Mouse (Mus musculus) ES-E14 (cell line): ENCODE measurements around the gene Ogdhl. TPM values are rescaled to one million over a fixed set of nuclear protein-coding genes. Genes with fewer than 3 reads are reported as not detected.
"Not testable (repeated sequence)": the region's sequence is repeated elsewhere in the genome, so short reads cannot be mapped to it uniquely, and the experiment has no call there.

Experiments used
- DNase-seq: peaks from one replicate; pipeline ENCODE4 v3.0.0-alpha.2; 2013; ENCODE audit warnings: low read depth, low spot score
- H3K27ac ChIP-seq: 2 replicates; pipeline ENCODE4 v1.5.1; 2012; ENCODE audit warnings: low read depth, mild to moderate bottlenecking, low read length, moderate library complexity, mixed read lengths; ENCODE audit not compliant: poor library complexity, insufficient read depth, severe bottlenecking
- H3K36me3 ChIP-seq: 2 replicates; pipeline ENCODE4 v1.6.1; 2012; ENCODE audit warnings: mild to moderate bottlenecking, low read length, moderate library complexity, mixed read lengths; ENCODE audit not compliant: control insufficient read depth, poor library complexity, insufficient read depth, severe bottlenecking
- H3K4me1 ChIP-seq, 2 experiments: fragments of 150-350 bp in 1 of 2; sonication (generic) in 1 of 2; 2 replicates each; pipeline ENCODE4 v1.6.1; 2012; ENCODE audit warnings: low read length in 2 of 2, mild to moderate bottlenecking in 1 of 2, mixed read lengths in 1 of 2; ENCODE audit not compliant: control insufficient read depth in 2 of 2, insufficient read depth in 2 of 2, poor library complexity in 1 of 2
- H3K4me3 ChIP-seq, 2 experiments: fragments of 150-350 bp in 1 of 2; sonication (generic) in 1 of 2; 2 replicates each; pipeline ENCODE4 v1.5.1; 2012; ENCODE audit warnings: low read length in 2 of 2, low read depth in 1 of 2, mild to moderate bottlenecking in 1 of 2, mixed read lengths in 1 of 2; ENCODE audit not compliant: insufficient read depth in 1 of 2, poor library complexity in 1 of 2, severe bottlenecking in 1 of 2
- H3K9ac ChIP-seq: 2 replicates; pipeline ENCODE4 v1.6.1; 2012; ENCODE audit warnings: low read depth, mild to moderate bottlenecking, low read length, mixed read lengths; ENCODE audit not compliant: poor library complexity, insufficient read depth, severe bottlenecking
- H3K9me3 ChIP-seq: fragments of 150-350 bp; sonication (generic); 2 replicates; pipeline ENCODE4 v1.6.1; 2012; ENCODE audit warnings: low read depth, mild to moderate bottlenecking, low read length; ENCODE audit not compliant: control insufficient read depth, insufficient read depth
- CHD2 ChIP-seq: IDR thresholded peaks from 2 replicates; pipeline ENCODE4 v1.6.1; 2014; ENCODE audit warnings: mild to moderate bottlenecking, low read depth, low read length, inconsistent platforms
- HCFC1 ChIP-seq: IDR thresholded peaks from 2 replicates; pipeline ENCODE4 v1.6.1; 2012; ENCODE audit warnings: low read length, inconsistent platforms, borderline replicate concordance; ENCODE audit not compliant: insufficient read depth
- MAFK ChIP-seq: IDR thresholded peaks from 2 replicates; pipeline ENCODE4 v1.6.1; 2014; ENCODE audit warnings: mild to moderate bottlenecking, low read depth, low read length, inconsistent platforms; ENCODE audit not compliant: insufficient read depth
- ZC3H11A ChIP-seq: IDR thresholded peaks from 2 replicates; pipeline ENCODE4 v1.6.1; 2012; ENCODE audit warnings: low read depth, mild to moderate bottlenecking, inconsistent platforms, low read length, borderline replicate concordance
- ZNF384 ChIP-seq: IDR thresholded peaks from 2 replicates; pipeline ENCODE4 v1.6.1; 2012; ENCODE audit warnings: low read depth, low read length, inconsistent platforms
- in situ Hi-C, 2 experiments: fragments of 600-800 bp; cut with MboI; formaldehyde crosslinking; loops; one replicate each; pipeline ENCODE4 v1.15.1; 2025; ENCODE audit warnings: low sequenced_read_pairs in 2 of 2, inconsistent platforms in 1 of 2; ENCODE audit not compliant: unreplicated experiment in 2 of 2
- total RNA-seq: library from RNA; depleted of rRNA; stranded (reverse); fragments of 300-350 nt; gene quantifications from 2 replicates; pipeline ENCODE4 v1.2.3, GENCODE M21; 2012

The Ogdhl gene
- total RNA-seq, 1 experiment: 46.6 TPM

DNA sequence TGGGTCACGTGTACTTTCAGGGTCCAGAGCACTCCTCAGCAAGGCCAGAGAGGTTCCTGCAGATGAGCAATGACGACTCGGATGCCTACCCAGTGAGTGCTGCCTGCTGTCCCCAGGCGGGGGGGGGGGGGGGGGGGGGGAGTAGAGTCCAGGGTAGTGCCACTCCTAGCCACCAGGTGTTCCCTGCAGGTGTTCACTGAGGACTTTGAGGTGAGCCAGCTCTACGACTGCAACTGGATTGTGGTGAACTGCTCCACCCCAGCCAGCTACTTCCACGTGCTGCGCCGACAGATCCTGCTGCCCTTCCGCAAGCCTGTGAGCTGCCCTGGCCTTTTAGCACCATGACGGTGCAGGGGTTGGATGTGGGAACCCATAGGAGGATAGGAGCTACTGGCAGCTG, 22.9 kb downstream of the Ogdhl start:
- Histone ChIP-seq H3K27ac (no peak overlapping the region), H3K4me3 (no peak overlapping the region), H3K9me3 (no peaks in the 10 kb centered on the region), H3K9ac (no peak overlapping the region), H3K36me3 (peaks cover 76% of the 10 kb centered on the region), H3K4me1 (no peaks in the 10 kb centered on the region)
- in situ Hi-C loops: no loop called here
- no peak for DNase-seq
- TF ChIP-seq ZC3H11A (no peak), ZNF384 (no peak), CHD2 (no peak), HCFC1 (no peak), MAFK (no peak)

DNA sequence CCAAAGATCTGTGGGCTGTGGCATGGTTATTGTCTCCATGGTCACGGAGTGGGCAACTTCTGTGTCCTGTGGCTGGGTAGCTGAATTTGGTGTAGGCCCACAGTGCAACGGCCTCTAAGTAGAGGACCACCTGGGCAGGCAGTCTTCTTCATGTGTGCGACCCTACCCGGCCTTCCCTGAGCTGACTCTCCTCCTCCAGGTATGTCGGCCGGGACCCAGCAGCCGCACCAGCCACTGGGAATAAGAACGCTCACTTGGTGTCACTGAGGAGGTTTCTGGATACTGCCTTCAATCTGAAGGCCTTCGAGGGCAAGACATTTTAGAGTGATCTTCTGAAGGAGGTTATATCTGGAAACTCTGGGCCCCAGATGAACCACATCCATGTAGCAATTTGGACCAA, 25.5 kb downstream of the Ogdhl start:
- Histone ChIP-seq H3K9me3 (no peaks in the 10 kb centered on the region), H3K36me3 (peaks cover 53% of the 10 kb centered on the region), H3K9ac (no peak overlapping the region), H3K4me1 (no peaks in the 10 kb centered on the region; a peak in 1 of 4 replicates), H3K4me3 (no peak overlapping the region), H3K27ac (no peak overlapping the region)
- TF ChIP-seq HCFC1 (no peak), ZC3H11A (no peak), MAFK (no peak), CHD2 (no peak), ZNF384 (no peak)
- in situ Hi-C loops: no loop called here
- no peak for DNase-seq

DNA sequence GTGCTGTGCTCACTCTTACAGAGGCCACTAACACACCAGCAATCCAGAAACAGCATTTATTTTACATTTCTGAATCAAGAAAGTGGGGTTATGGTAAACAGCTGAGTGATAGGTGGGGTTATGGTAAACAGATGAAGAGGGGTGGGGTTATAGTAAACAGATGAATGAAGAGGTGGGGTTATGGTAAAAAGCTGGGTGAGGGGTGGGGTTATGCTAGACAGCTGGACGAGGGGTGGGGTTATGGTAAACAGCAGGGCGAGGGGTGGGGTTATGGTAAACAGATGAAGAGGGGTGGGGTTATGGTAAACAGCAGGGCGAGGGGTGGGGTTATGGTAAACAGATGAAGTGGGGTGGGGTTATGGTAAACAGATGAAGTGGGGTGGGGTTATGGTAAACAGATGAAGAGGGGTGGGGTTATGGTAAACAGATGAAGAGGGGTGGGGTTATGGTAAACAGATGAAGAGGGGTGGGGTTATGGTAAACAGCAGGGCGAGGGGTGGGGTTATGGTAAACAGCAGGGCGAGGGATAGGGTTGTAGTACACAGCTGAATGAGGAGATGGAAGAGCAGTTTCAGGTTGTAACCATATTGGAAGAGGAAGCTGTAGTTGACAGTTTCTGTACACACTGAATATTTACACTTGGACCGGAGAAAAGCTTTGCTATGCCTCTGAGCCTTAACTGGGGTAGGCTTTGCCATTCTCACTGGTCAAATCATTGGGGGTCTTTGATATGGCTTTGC, 29.5 kb downstream of the Ogdhl start:
- H3K27ac ChIP-seq, H3K9me3 ChIP-seq, H3K4me1 ChIP-seq, in situ Hi-C loops, H3K9ac ChIP-seq, H3K4me3 ChIP-seq: not testable (repeated sequence)
- H3K36me3 ChIP-seq: peaks cover 16% of the 10 kb centered on the region
- DNase-seq: peak; percentile 72

DNA sequence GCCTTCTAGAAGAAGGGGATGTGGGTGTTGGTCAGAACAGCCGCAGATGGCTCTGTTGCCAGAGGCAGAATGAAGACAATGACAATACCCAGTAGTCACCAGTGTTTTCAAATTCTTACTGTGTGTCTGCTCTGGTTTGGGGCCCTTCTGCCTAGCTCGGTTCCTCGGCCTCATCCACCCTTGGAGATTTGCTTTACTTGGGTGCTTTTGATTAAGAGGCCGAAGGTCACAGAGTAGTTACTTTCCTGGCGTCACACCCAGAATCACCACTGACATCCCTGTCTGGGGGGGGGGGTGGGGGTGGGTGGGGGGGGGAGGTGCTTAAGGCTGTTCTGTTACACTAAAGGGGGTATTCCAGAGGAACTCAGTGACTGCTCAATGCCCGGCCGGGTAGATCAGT, 42.5 kb downstream of the Ogdhl start:
- no peaks in the 10 kb centered on the region for H3K36me3 ChIP-seq
- peaks cover 0 to 4% of the 10 kb centered on the region in 2 experiments; a peak in 1 of 4 replicates for H3K4me1 ChIP-seq
- no peak overlapping the region for H3K9ac ChIP-seq
- H3K27ac ChIP-seq: no peak overlapping the region
- no peak for DNase-seq
- in situ Hi-C loops: no loop called here
- no peak overlapping the region for H3K4me3 ChIP-seq
- no peaks in the 10 kb centered on the region for H3K9me3 ChIP-seq
- no peak for TF ChIP-seq ZNF384
- no peak for TF ChIP-seq HCFC1
- no peak for TF ChIP-seq CHD2
- no peak for TF ChIP-seq ZC3H11A
- TF ChIP-seq MAFK: no peak

DNA sequence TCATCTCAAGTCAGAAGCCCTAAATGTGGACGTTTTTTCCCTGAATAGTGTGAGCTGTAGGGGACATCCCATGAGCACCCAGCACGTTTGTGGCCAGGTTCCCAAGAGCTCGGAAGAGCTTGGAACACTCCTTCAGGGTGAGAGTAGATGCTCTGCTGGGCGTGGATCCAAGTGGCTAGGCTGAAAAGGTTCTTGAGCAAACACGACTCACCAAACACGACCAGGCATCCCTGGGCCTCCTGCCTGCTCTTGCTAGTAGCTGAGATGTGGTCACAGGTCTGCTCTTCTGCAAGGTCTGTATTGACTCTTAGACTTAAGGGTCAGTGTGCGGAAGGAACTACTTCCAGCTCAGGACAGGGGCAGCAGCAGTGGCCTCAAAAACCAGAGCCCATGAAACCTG, 47.9 kb downstream of the Ogdhl start:
- no peak overlapping the region for H3K27ac ChIP-seq
- TF ChIP-seq ZNF384 (no peak), ZC3H11A (no peak), MAFK (no peak), CHD2 (no peak), HCFC1 (no peak)
- DNase-seq: no peak
- H3K4me3 ChIP-seq: no peak overlapping the region
- H3K4me1 ChIP-seq: no peaks in the 10 kb centered on the region; a peak in 1 of 4 replicates
- no peaks in the 10 kb centered on the region for H3K36me3 ChIP-seq
- no peak overlapping the region for H3K9ac ChIP-seq
- in situ Hi-C loops: no loop called here
- no peaks in the 10 kb centered on the region for H3K9me3 ChIP-seq
